Mouse (Mus musculus): ENCODE results near the gene Shroom1. TPM values are rescaled to one million over a fixed set of nuclear protein-coding genes. Genes with fewer than 3 reads are reported as not detected.

Shroom1 gene
- polyA plus RNA-seq, 1 experiment from 2014 or later = 1.9 TPM

DNA sequence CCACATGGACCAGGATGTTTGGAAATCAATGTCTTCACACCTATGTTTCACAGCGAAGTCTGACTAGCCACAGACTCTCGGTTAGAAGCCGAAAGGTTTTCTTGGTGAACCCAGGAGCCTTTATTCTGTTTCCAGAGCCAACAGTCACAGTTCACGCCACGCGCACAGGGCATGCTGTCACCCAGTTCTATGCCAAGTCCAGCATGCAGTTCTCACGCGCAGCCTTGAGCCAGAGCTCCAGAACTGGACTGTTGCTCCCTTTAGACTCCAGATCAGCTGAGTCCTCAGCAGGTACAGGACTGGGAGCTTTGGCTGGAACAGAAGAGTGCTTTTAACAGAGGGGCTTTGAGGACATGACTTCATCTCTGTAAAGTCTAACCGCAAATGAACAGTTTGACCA is 4.6 kb upstream of the Shroom1 start:
- no peak overlapping the region for H3K9ac ChIP-seq (ENCODE audit: low read depth, low read length)
- H3K36me3 ChIP-seq (ENCODE audit: control insufficient read depth, insufficient read depth, low read length) = no peaks in the 10 kb centered on the region
- ATAC-seq (ENCODE audit: low FRiP score, low TSS enrichment) = no peak
- H3K4me3 ChIP-seq (ENCODE audit: low read length) = no peak overlapping the region
- H3K27ac ChIP-seq (ENCODE audit: low read depth, low read length) = no peak overlapping the region
- H3K4me1 ChIP-seq (ENCODE audit: control insufficient read depth, insufficient read depth, low read length) = no peaks in the 10 kb centered on the region
- 94% methylated on average over 9 of the region's 9 CpGs for WGBS
- no peaks in the 10 kb centered on the region for H3K9me3 ChIP-seq (ENCODE audit: control insufficient read depth, low read length)
- peaks cover 2% of the 10 kb centered on the region; the same call in 1 of the 2 replicates for H3K27me3 ChIP-seq (ENCODE audit: control insufficient read depth, insufficient read depth, low read length)
- H3K4me2 ChIP-seq (replicated peaks; ENCODE audit: low read depth, low read length) = no peak overlapping the region

DNA sequence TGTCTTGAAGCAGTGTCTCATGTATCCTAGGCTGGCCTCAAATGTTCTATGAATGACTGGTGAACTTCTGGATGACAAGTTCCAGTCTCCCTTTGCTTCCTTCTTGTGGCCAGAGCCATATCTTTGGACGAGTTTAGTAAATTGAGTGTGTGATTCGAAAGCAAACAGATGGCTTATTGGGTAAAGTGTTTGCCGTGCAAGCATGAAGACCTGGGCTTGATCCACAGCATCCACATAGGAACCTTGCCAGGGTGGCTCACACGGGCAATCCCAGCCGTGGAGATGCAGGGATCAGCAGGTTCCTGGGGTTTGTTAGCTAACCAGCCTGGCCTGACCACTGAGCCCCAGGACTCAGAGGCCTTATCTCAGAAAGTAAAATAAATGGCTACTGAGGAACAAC is 4.0 kb upstream of the Shroom1 start:
- no peak overlapping the region for H3K9ac ChIP-seq (ENCODE audit: low read depth, low read length)
- 91% methylated on average over 5 of the region's 5 CpGs for WGBS

DNA sequence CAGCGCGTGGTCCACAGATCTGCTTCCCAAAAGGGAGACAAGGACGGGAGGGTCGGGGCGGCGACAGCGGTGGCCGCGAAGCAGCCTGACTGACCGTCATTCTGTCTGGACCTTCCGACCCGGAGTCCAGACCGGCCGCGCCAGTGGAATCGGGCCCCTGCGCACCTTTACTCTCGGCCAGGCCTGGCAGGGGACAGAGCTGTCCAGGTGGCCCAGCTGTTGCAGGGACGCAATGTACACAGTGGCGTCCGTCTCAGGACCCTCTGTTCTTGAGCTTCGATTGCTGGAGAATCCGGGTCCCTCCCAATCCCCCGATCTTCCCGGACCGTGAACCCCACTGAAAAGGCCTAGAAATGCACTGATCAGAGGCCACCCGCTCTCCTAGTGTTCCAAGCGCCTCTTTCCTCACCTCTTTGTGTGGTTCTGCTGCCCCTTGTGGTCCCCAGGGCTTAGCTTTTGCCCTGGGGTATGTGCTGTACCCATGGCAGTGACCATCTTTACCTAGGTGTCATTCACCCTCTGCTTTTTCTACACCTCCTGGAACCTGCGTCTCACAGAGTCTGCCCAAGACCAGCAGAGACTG is 458 bp downstream of the Shroom1 start:
- Histone ChIP-seq H3K9ac (ENCODE audit: low read depth, low read length) (peak overlapping the region; percentile 57), H3K9me3 (ENCODE audit: control insufficient read depth, low read length) (no peaks in the 10 kb centered on the region), H3K4me3 (ENCODE audit: low read length) (peak overlapping the region; percentile 54), H3K4me2 (replicated peaks; ENCODE audit: low read depth, low read length) (peak overlapping the region; percentile 85), H3K27me3 (ENCODE audit: control insufficient read depth, insufficient read depth, low read length) (peaks cover 18% of the 10 kb centered on the region), H3K4me1 (ENCODE audit: control insufficient read depth, insufficient read depth, low read length) (0 out of 2 replicates have a peak, but pooled peaks cover 9% of the 10 kb centered on the region), H3K36me3 (ENCODE audit: control insufficient read depth, insufficient read depth, low read length) (no peaks in the 10 kb centered on the region), H3K27ac (ENCODE audit: low read depth, low read length) (no peak overlapping the region)
- peak; percentile 26; the same call in 1 of the 2 replicates for ATAC-seq (ENCODE audit: low FRiP score, low TSS enrichment)
- WGBS = 3% methylated on average over 29 of the region's 29 CpGs

More for the DNA sequence above, 4.0 kb upstream of the Shroom1 start:
- Histone ChIP-seq H3K4me2 (replicated peaks; ENCODE audit: low read depth, low read length) (no peak overlapping the region), H3K4me1 (ENCODE audit: control insufficient read depth, insufficient read depth, low read length) (no peaks in the 10 kb centered on the region), H3K9me3 (ENCODE audit: control insufficient read depth, low read length) (no peaks in the 10 kb centered on the region), H3K36me3 (ENCODE audit: control insufficient read depth, insufficient read depth, low read length) (no peaks in the 10 kb centered on the region), H3K4me3 (ENCODE audit: low read length) (no peak overlapping the region), H3K27me3 (ENCODE audit: control insufficient read depth, insufficient read depth, low read length) (peaks cover 6% of the 10 kb centered on the region; the same call in 1 of the 2 replicates), H3K27ac (ENCODE audit: low read depth, low read length) (no peak overlapping the region)
- ATAC-seq (ENCODE audit: low FRiP score, low TSS enrichment) = no peak

DNA sequence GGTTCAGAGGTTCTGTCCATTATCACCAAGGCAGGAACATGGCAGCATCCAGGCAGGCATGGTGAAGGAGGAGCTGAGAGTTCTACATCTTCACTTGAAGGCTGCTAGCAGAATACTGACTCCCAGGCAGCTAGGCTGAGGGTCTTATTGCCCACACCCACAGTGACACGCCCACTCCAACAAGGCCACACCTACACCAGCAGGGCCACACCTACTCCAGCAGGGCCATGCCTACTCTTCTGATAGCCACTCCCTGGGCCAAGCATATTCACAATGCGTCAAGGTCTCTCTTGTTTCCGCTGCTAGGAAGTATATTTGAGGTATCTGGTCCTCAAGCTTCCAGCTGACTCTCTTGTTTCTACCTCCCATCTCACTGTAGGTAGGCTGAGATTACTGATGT is 2.0 kb downstream of the Shroom1 start:
- 69% methylated on average over 3 of the region's 3 CpGs for WGBS
- Histone ChIP-seq H3K4me3 (ENCODE audit: low read length) (no peak overlapping the region), H3K4me2 (replicated peaks; ENCODE audit: low read depth, low read length) (no peak overlapping the region), H3K9ac (ENCODE audit: low read depth, low read length) (no peak overlapping the region), H3K36me3 (ENCODE audit: control insufficient read depth, insufficient read depth, low read length) (no peaks in the 10 kb centered on the region), H3K27me3 (ENCODE audit: control insufficient read depth, insufficient read depth, low read length) (peaks cover 34% of the 10 kb centered on the region), H3K9me3 (ENCODE audit: control insufficient read depth, low read length) (no peaks in the 10 kb centered on the region), H3K4me1 (ENCODE audit: control insufficient read depth, insufficient read depth, low read length) (0 out of 2 replicates have a peak, but pooled peaks cover 13% of the 10 kb centered on the region), H3K27ac (ENCODE audit: low read depth, low read length) (no peak overlapping the region)
- ATAC-seq (ENCODE audit: low FRiP score, low TSS enrichment) = no peak

DNA sequence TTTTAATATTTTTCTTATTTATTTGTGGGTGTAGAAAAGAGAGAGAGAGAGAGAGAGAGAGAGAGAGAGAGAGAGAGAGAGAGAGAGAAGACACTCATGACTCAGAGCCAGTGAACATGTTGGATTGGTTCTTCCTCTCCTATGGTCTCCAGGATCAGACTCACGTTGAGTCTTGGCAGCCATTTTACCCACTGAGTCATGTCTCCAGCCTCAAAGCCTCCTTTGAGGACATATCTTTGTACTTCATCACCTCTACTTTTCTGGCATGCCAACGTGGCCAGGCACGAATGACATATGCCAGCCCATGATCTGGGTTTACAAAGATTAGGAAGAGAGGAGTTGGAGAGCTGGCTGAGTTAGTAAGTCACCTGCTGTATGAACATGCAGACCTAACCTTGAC is 3.2 kb downstream of the Shroom1 start:
- no peak overlapping the region for H3K4me2 ChIP-seq (replicated peaks; ENCODE audit: low read depth, low read length)
- no peak overlapping the region for H3K4me3 ChIP-seq (ENCODE audit: low read length)
- no peak for ATAC-seq (ENCODE audit: low FRiP score, low TSS enrichment)
- WGBS = 87% methylated on average over 3 of the region's 3 CpGs
- H3K36me3 ChIP-seq (ENCODE audit: control insufficient read depth, insufficient read depth, low read length) = no peaks in the 10 kb centered on the region
- peaks cover 46% of the 10 kb centered on the region for H3K27me3 ChIP-seq (ENCODE audit: control insufficient read depth, insufficient read depth, low read length)
- H3K27ac ChIP-seq (ENCODE audit: low read depth, low read length) = no peak overlapping the region
- no peaks in the 10 kb centered on the region for H3K9me3 ChIP-seq (ENCODE audit: control insufficient read depth, low read length)
- 0 out of 2 replicates have a peak, but pooled peaks cover 13% of the 10 kb centered on the region for H3K4me1 ChIP-seq (ENCODE audit: control insufficient read depth, insufficient read depth, low read length)
- H3K9ac ChIP-seq (ENCODE audit: low read depth, low read length) = no peak overlapping the region

DNA sequence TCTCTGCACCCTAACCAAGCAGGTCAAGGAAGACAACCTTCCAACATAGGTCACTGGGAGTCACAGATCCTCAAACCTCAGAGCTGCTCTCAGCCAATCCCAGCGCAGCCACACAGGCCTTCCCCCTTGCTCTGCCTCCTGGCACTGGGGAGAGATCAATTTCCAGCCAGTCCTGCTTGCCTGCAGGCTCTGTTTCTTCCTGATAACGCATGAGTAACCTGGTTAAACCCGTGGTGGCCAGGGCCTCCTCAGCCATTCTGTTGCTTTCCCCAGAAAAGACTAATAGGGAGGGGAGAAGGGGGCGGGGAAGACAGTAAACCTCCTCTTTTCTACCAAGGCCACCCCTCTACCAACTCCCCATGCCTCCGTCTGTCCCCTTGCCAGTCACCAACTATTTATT is 4.7 kb downstream of the Shroom1 start:
- Histone ChIP-seq H3K9ac (ENCODE audit: low read depth, low read length) (no peak overlapping the region), H3K9me3 (ENCODE audit: control insufficient read depth, low read length) (no peaks in the 10 kb centered on the region)
- ATAC-seq (ENCODE audit: low FRiP score, low TSS enrichment) = peak; percentile 32; the same call in 1 of the 2 replicates

DNA sequence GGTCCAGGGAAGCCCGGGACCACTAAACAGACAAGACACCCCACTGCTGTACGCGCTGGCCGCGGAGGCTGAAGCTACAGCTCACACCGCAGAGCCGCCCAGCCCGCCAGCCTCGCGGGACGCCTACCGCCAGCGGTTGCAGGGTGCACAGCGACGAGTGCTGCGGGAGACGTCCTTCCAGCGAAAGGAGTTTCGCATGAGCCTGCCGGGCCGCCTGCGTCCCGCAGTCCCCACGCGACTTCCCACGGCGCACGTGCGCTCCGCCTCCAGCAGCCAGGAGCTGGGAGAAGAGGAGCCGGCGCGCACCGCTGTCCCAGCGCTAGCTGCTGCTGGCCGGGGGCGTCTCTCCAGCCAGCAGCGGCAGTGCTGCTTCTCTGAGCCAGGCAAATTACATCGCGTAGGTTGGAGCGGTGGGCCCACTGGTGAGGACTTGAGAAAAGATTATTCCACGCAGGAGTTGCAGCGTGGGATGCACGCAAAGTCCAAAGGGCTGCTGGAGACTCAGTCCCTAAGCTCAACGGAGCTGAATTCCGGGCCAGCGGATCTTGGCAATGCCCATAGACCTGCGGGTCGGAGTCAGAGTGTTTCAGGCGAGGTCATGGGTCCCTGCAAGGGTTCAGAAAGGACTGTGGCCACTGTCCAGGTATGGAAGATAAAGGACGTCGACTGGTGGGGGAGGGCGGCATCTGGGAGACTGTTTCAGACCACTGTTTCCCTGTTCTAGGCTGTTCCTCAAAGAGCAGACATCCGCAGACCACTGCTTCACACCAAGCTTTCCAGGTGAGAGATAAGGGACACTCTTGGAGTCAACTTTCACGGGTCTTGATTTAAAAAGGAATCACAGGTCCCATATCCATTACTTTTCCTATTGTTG is 6.8 kb downstream of the Shroom1 start:
- Histone ChIP-seq H3K4me1 (ENCODE audit: control insufficient read depth, insufficient read depth, low read length) (0 out of 2 replicates have a peak, but pooled peaks cover 13% of the 10 kb centered on the region), H3K9ac (ENCODE audit: low read depth, low read length) (peak overlapping the region; percentile 50; the same call in 1 of the 2 replicates), H3K36me3 (ENCODE audit: control insufficient read depth, insufficient read depth, low read length) (no peaks in the 10 kb centered on the region), H3K27ac (ENCODE audit: low read depth, low read length) (no peak overlapping the region), H3K4me3 (ENCODE audit: low read length) (peak overlapping the region; percentile 46), H3K4me2 (replicated peaks; ENCODE audit: low read depth, low read length) (peak overlapping the region; percentile 91), H3K9me3 (ENCODE audit: control insufficient read depth, low read length) (no peaks in the 10 kb centered on the region), H3K27me3 (ENCODE audit: control insufficient read depth, insufficient read depth, low read length) (peaks cover 60% of the 10 kb centered on the region)
- no peak for ATAC-seq (ENCODE audit: low FRiP score, low TSS enrichment)
- 7% methylated on average over 55 of the region's 55 CpGs for WGBS

More for the DNA sequence above, 4.7 kb downstream of the Shroom1 start:
- peaks cover 58% of the 10 kb centered on the region for H3K27me3 ChIP-seq (ENCODE audit: control insufficient read depth, insufficient read depth, low read length)
- no peaks in the 10 kb centered on the region for H3K36me3 ChIP-seq (ENCODE audit: control insufficient read depth, insufficient read depth, low read length)
- no peak overlapping the region for H3K27ac ChIP-seq (ENCODE audit: low read depth, low read length)
- no peak overlapping the region for H3K4me3 ChIP-seq (ENCODE audit: low read length)
- no peak overlapping the region for H3K4me2 ChIP-seq (replicated peaks; ENCODE audit: low read depth, low read length)
- 23% methylated on average over 5 of the region's 5 CpGs for WGBS
- 0 out of 2 replicates have a peak, but pooled peaks cover 13% of the 10 kb centered on the region for H3K4me1 ChIP-seq (ENCODE audit: control insufficient read depth, insufficient read depth, low read length)

DNA sequence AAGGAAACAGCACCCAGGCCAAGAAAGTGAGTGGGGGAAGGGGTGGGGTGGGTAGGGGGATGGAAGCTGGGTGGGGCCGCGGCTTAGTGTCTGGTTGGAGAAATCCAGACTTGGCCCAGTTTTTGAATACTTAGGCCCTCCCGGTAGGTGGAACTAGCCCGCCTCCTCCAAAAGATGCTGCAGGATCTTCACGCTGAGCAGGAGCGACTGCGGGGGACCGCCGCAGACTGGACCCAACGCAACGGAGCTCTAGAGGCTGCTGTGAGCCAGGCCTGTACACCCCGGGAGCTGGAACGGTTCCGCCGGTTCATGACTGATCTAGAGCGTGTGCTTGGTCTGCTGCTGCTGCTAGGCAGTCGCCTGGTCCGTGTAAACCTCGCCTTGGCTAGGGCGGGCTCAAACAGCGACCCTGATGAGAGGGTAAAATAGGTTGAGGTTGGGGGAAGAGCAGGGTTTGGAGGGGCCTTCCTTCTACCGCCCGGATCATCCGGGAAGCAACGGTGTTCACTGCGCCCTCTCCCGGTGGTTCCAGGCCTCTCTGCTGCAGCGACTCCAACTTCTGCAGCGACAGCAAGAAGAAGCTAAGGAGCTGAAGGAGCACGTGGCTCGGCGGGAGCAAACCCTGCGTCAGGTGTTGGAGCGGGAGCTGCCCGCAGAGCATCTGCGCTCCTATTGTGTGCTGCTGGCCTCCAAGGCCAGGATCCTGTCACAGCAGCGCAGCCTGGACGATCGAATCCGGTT is 9.4 kb downstream of the Shroom1 start:
- no peaks in the 10 kb centered on the region for H3K9me3 ChIP-seq (ENCODE audit: control insufficient read depth, low read length)
- no peaks in the 10 kb centered on the region for H3K36me3 ChIP-seq (ENCODE audit: control insufficient read depth, insufficient read depth, low read length)
- peaks cover 69% of the 10 kb centered on the region for H3K27me3 ChIP-seq (ENCODE audit: control insufficient read depth, insufficient read depth, low read length)
- H3K4me3 ChIP-seq (ENCODE audit: low read length) = peak overlapping the region; percentile 34
- H3K27ac ChIP-seq (ENCODE audit: low read depth, low read length) = no peak overlapping the region
- ATAC-seq (ENCODE audit: low FRiP score, low TSS enrichment) = peak; percentile 36; the same call in 1 of the 2 replicates
- H3K4me1 ChIP-seq (ENCODE audit: control insufficient read depth, insufficient read depth, low read length) = peaks cover 16% of the 10 kb centered on the region; the same call in 1 of the 2 replicates
- WGBS = 5% methylated on average over 40 of the region's 40 CpGs
- H3K4me2 ChIP-seq (replicated peaks; ENCODE audit: low read depth, low read length) = peak overlapping the region; percentile 53
- H3K9ac ChIP-seq (ENCODE audit: low read depth, low read length) = peak overlapping the region; percentile 57
